Mouse (Mus musculus): ENCODE measurements around the gene Olfr705. TPM values are rescaled to one million over a fixed set of nuclear protein-coding genes. Genes with fewer than 3 reads are reported as not detected.
"Not testable (repeated sequence)": the region's sequence is repeated elsewhere in the genome, so short reads cannot be mapped to it uniquely, and the experiment has no call there.

The Olfr705 gene
- not detected for total RNA-seq (2021)

- DNase-seq: no peak
- intact Hi-C loops (cut with DNase I): no loop called here
Measured at GRCm38 (mm10) chr7:106876791-106877190, at the start of gene Olfr705. Gene Olfr705 (minus strand): TSS chr7:106876891.

- intact Hi-C loops (cut with DNase I); DNase-seq: not testable (repeated sequence)
Measured at GRCm38 (mm10) chr7:106920961-106921360, 44.3 kb upstream of the Olfr705 start.

- DNase-seq: no peak
- intact Hi-C loops (cut with DNase I): no loop called here
Measured at GRCm38 (mm10) chr7:106907676-106908075, 31.0 kb upstream of the Olfr705 start, which contains the start of gene Olfr1532-ps1. Gene Olfr1532-ps1 (plus strand): TSS chr7:106908001.

- intact Hi-C loops (cut with DNase I); DNase-seq: not testable (repeated sequence)
Measured at GRCm38 (mm10) chr7:106901141-106901540, 24.4 kb upstream of the Olfr705 start, which contains the start of gene Olfr707. Gene Olfr707 (minus strand): TSS chr7:106901241.

- no peak for DNase-seq
- intact Hi-C loops (cut with DNase I): no loop called here
Measured at GRCm38 (mm10) chr7:106888062-106888461, 11.4 kb upstream of the Olfr705 start, which contains the start of gene Olfr706. Gene Olfr706 (minus strand): TSS chr7:106888162.

- intact Hi-C loops (cut with DNase I): no loop called here
- no peak for DNase-seq
Measured at GRCm38 (mm10) chr7:106862885-106863284, 13.8 kb downstream of the Olfr705 start, which contains the start of gene Olfr704. Gene Olfr704 (plus strand): TSS chr7:106863185.

GRCm38 (mm10) chr7:106843060-106843459 lies 33.6 kb downstream of the Olfr705 start, which contains the start of gene Olfr703:
Gene Olfr703 (plus strand): TSS chr7:106843360.
- no peak for DNase-seq
- intact Hi-C loops (cut with DNase I): no loop called here

- DNase-seq: no peak
Measured at GRCm38 (mm10) chr7:106833793-106834192, 42.9 kb downstream of the Olfr705 start, which contains the start of gene Olfr702. Gene Olfr702 (minus strand): TSS chr7:106833893.

More at GRCm38 (mm10) chr7:106833793-106834192, 42.9 kb downstream of the Olfr705 start, which contains the start of gene Olfr702:
- intact Hi-C loops (cut with DNase I): no loop called here

Other genes with a start within 250 kb of the Olfr705 start
- not detected for gene Olfr693, start 196.3 kb downstream of the Olfr705 start, total RNA-seq (2021)
- gene Olfr694, start 185.1 kb downstream of the Olfr705 start, total RNA-seq (2021): not detected
- not detected for gene Olfr695, start 160.5 kb downstream of the Olfr705 start, total RNA-seq (2021)
- gene Olfr697, start 134.4 kb downstream of the Olfr705 start, total RNA-seq (2021): not detected
- not detected for gene Olfr698, start 121.5 kb downstream of the Olfr705 start, total RNA-seq (2021)
- gene Olfr699, start 83.7 kb downstream of the Olfr705 start, total RNA-seq (2021): not detected
- not detected for gene Olfr700, start 68.1 kb downstream of the Olfr705 start, total RNA-seq (2021)
- not detected for gene Olfr701, start 62.8 kb downstream of the Olfr705 start, total RNA-seq (2021)
- not detected for gene Olfr702, start 43.0 kb downstream of the Olfr705 start, total RNA-seq (2021)
- not detected for gene Olfr703, start 33.5 kb downstream of the Olfr705 start, total RNA-seq (2021)
- gene Olfr704, start 13.7 kb downstream of the Olfr705 start, total RNA-seq (2021): not detected
- not detected for gene Olfr706, start 11.3 kb upstream of the Olfr705 start, total RNA-seq (2021)
- not detected for gene Olfr707, start 24.4 kb upstream of the Olfr705 start, total RNA-seq (2021)
- not detected for gene Olfr1532-ps1, start 31.1 kb upstream of the Olfr705 start, total RNA-seq (2021)
- gene Olfr709-ps1, start 55.3 kb upstream of the Olfr705 start, total RNA-seq (2021): not detected
- not detected for gene Olfr710, start 71.4 kb upstream of the Olfr705 start, total RNA-seq (2021)
- not detected for gene Olfr6, start 87.0 kb upstream of the Olfr705 start, total RNA-seq (2021)
- gene Olfr711, start 98.6 kb upstream of the Olfr705 start, total RNA-seq (2021): not detected
- gene Olfr2, start 129.2 kb upstream of the Olfr705 start, total RNA-seq (2021): not detected
- not detected for gene Olfr713, start 154.3 kb upstream of the Olfr705 start, total RNA-seq (2021)
- gene Olfr714, start 194.1 kb upstream of the Olfr705 start, total RNA-seq (2021): not detected
- not detected for gene Olfr17, start 216.3 kb upstream of the Olfr705 start, total RNA-seq (2021)
- gene Olfr715b, start 233.5 kb upstream of the Olfr705 start, total RNA-seq (2021): not detected